Mouse (Mus musculus) layer of hippocampus, adult 9-10 months (tissue): ENCODE measurements around the gene Samsn1.
"Not testable (repeated sequence)": the region's sequence is repeated elsewhere in the genome, so short reads cannot be mapped to it uniquely, and the experiment has no call there.

Experiments used
- DNase-seq: peaks from one replicate; pipeline ENCODE4 v3.0.0; 2022; ENCODE audit warnings: low spot score

Gene Samsn1

DNA sequence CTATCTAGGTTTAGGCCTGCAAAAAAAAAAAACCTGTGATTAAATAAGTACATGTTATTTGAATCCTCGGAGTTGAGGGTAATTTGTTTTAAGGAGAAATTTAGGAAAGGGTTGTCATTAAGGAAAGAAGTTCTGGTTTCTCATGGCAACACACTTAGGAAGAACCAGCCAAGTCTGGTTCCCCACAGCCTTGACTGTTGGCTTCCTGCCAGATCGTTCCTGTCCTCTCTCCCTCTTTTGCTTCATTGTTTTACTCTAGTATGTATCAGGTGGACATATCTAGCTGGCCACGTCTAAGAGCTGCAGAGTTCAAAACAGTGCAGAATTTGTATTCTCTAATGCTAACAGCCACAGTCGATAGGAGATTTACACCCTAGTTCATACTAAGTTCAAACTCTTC is 146.2 kb downstream of the Samsn1 start:
- DNase-seq, result no peak

DNA sequence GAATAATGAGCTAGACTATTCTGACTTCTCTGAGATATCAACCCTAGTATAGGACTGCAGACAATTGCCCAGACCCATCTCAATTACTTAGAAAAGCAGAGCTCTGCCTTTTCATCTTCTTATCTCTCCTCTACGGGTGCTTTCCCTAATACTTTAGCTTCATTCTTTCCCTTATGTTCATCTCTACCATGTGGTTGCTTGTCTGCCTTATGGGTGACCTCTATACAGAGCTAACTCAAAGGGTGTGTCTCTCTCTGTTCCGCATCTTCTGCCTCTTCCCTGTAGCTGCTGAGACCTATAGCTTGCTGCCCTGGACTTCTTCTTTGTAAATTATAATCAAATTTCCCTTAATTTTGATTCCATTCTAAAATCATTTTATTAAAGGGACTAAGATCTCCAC is 147.6 kb downstream of the Samsn1 start:
- DNase-seq, result no peak

DNA sequence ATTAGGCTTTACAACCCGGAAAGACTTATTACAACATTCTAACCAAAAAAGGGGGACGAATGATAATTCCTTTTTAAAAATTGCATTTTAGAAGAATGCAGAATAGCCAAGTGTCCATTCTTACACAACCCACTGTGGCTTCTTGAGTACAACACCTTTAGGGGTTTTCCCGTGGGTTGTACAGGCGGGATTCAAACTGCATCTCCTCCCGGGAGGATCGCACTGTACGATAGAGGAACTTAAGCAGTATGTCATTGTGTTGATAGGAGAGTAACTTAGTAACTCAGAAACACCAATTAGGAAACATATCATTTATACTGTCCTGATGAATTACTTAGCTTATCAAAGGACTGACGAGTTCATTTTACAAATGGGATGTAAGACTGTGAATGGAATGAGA is 149.8 kb downstream of the Samsn1 start:
- DNase-seq, result no peak

- no peak for DNase-seq
Observed at GRCm38 (mm10) chr16:75867400-75867799, 154.7 kb downstream of the Samsn1 start.

GRCm38 (mm10) chr16:75865505-75865904 is 156.6 kb downstream of the Samsn1 start:
- no peak for DNase-seq

- DNase-seq, result no peak
Observed at GRCm38 (mm10) chr16:75864673-75865072, 157.4 kb downstream of the Samsn1 start.

DNA sequence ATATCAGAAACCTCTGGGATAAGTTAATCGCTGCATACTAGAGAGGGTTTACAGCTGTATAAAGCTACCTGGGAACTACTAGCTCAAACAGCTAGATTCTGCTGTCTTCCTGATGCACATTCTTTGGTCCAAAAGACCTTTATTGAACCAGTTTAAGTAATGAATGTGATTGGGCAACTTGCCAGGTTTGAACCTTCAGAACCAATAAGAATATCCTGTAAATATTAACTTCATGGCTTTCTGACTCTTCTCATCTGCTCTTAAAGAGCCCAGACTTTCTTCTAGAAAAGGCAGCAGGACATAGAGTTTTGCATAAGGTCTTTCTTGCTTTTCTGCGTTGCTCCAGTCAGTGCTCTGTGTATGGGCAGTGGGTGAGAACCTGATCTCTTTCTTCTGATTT is 165.7 kb downstream of the Samsn1 start:
- no peak for DNase-seq

DNA sequence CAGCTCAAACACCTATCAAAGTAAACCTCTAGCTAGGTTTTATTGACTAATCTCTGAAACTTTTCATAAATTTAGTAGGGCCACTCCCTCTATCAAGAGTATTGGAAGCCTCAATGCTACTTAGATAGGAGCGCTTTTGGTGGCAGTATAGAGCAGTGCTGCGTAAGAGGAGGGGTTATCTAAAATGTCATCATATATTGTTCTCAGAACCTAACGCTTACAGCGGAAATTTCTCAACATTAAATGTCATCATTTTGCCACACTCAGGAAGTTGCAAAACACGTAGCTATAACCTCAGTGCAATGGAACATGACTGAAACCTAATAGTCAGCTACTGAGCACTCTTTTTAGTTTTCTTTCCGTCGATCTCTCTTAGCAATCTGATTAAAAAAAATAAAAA is 166.7 kb downstream of the Samsn1 start:
- no peak for DNase-seq

DNA sequence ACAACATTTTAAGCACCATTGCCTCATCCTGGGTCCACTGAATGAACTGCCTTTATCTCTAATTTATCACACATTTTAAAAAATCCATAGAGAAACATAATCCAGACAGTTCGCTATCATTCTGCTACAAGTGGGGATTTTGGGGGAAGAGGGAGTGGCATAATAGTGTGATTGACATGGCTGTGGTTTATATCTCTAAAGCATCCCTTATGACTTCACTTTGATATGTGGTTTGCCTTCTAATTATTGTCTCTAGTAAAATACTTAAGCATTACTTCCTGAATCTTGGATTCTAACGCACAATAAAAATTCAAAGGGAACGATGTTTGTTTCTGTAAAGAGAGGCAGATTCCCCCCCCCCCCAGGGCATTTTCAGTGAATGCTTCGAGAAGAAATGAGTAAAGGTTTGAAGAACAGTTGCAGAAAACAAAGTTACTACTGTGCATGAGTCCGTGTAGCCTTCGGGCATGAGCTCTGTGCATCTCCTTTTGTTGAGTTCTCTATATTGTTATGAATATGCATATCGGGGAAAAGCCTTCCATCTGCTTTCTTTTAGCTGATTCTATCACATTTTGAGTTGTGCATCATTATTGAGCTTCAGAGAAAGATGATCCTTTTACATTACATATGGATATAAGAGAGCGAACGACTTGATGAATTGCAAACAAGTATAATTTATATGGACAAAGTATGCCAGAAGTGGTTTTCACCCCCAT is 168.4 kb downstream of the Samsn1 start:
- DNase-seq, result no peak

- no peak for DNase-seq
Observed at GRCm38 (mm10) chr16:75852485-75852884, 169.6 kb downstream of the Samsn1 start.

DNA sequence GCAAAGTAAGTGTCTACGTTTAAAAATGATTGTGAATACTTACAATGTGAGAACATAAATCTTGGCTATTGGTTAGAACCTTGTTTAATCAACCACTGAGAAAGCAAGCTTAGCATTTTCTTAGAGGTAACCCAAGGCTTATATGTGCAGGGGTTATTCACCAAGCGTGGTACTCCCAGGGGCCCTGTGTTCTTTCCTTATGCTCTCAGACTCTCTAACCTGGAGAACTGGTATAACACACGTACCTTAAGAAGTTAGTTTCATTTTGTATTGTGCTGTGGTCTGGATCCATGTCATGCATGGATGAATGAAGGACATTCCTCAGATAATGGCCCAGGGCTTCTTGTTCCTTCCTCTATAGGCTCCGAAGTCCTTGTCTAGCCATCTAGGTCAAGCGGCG is 173.0 kb downstream of the Samsn1 start:
- DNase-seq, result no peak

GRCm38 (mm10) chr16:75843653-75844062 is 178.4 kb downstream of the Samsn1 start:
- no peak for DNase-seq

DNA sequence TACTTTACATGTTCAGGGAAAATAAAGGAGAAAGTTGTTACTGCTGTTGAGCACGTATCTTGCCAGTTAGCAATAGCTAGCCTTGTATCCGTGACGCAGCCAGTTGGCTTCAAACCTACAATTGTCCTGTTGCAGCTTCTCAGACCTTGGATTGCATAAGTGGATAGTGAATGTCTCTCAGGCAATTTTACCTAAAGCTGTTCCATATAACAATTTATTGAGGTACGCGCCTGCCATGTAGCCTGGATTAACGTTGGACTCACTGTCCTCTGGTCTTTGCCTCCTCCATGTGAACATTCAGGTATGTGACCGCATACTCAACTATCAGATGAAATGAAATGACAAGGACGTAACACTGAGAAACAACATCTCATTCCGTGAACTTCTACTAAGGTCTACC is 179.1 kb downstream of the Samsn1 start:
- no peak for DNase-seq

- DNase-seq, result no peak
Observed at GRCm38 (mm10) chr16:75842569-75842968, 179.5 kb downstream of the Samsn1 start.

DNA sequence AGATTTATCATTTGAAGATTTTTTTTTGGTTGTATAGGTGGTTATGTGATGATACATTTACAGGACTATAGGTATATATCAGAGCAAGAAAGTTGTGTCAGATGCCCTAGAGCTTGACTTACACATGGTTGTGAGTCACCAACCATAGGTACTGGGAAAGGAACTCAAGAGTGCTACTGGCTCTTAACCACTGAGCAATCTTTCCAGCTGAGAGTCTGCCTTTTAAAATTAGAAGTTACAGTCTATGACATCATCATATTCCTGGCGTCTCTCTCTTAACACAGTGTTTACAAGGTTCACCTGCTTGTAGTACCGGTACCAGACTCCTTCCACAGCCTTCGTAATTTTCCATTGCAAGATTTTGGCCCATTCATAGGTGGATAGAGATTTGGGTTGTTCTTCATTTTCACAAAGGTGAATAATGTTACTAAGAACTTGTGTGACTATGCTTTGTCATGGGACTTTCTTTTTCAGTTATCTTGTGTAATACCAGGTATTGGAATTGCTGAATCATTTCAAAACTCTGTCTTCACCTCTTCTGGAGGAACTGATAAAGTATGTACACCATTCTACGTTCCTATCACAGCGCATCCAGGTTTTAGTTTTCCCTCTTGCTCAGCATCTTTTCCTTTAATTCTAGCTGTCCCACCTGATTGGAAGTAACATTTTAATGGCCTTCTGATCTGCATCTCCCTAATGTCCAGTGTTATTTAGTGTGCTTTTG is 184.2 kb downstream of the Samsn1 start:
- DNase-seq, result no peak

- DNase-seq, result no peak
Observed at GRCm38 (mm10) chr16:75831390-75831789, 190.7 kb downstream of the Samsn1 start.

DNA sequence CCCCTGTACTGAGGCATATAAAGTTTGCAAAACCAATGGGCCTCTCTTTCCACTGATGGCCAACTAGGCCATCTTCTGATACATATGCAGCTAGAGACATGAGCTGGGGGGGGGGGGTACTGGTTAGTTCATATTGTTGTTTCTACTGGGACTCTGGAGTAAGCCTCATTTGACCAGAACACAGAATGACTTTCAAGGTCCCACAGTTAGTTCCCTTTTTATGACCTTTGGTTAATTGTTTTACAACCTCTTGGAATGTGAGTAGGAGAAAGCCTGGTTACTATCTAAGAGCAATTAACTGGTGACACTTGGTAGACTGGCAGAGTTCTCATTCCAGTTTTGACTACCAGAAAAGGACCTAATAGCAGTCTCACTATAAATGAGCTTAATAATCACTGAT is 195.1 kb downstream of the Samsn1 start:
- DNase-seq, result not testable (repeated sequence)

DNA sequence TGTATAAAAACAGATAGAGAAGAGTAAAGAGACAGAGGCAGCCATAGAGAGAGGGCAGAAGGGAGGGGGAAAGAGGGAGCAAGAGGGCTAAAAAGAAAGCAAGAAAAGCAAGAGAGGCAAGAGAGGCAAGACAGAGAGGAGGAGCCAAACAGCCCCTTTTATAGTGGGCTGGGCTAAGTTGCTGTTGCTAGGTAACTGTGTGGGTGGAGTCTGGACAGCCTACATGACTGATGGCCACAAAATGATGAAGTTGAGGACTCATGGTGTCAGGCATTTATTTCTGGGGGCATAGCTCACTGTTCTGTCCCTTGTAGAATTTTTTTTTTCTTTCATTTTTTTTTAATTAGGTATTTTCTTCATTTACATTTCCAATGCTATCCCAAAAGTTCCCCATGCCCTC is 195.6 kb downstream of the Samsn1 start:
- DNase-seq, result no peak

DNA sequence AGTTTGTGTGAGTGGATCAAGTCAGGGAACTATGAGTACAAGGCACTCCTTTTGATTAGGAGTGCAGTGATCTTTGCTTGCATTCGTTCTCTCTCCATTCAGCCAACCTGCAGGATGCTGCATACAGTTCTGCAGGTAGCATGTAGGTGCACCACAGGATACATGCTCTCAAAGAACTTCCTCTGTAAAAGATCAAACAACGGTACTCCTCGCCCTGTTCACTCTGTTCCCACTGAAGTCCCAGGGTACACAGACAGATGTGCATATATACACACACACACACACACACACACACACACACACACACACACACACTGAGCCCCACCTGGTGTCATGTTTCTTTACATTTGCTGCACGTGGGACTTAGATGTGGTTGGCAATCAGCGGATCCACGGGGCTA is 198.9 kb downstream of the Samsn1 start:
- DNase-seq, result no peak

DNA sequence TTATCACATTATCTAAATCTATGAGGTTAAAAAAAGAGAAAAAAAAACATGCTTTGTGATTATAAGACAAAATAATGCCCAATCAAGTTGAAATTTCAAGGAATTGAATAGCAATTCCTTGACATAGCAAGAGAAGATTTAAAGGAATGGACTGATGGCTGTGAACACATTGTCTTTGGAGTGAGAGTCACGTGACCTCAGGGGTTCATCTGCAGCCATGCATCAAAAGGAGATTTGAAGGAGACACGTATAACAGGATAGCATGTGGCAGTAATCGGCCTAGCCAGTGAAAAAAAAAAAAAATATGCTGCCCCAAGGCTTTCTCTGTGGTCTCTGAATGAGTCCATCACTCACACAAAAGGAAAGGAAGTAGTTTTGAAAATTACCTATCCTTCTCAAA is 201.1 kb downstream of the Samsn1 start:
- DNase-seq, result no peak
